Mouse (Mus musculus): ENCODE data around the gene Pramef17.
"Not testable (repeated sequence)": the region's sequence is repeated elsewhere in the genome, so short reads cannot be mapped to it uniquely, and the experiment has no call there.

Pramef17 gene

GRCm38 (mm10) chr4:143994269-143994668, at the start of gene Pramef17:
Gene Pramef17 (minus strand): TSS chr4:143994369.
- not testable (repeated sequence) for DNase-seq (ENCODE audit: extremely low read depth, insufficient read length, low spot score)

- not testable (repeated sequence) for DNase-seq (ENCODE audit: extremely low read depth, insufficient read length, low spot score)
Observed at GRCm38 (mm10) chr4:143988126-143988525, 6.0 kb downstream of the Pramef17 start.

- not testable (repeated sequence) for DNase-seq (ENCODE audit: extremely low read depth, insufficient read length, low spot score)
Observed at GRCm38 (mm10) chr4:143987475-143987941, 6.7 kb downstream of the Pramef17 start.

- DNase-seq (ENCODE audit: extremely low read depth, insufficient read length, low spot score): not testable (repeated sequence)
Observed at GRCm38 (mm10) chr4:143985733-143986132, 8.4 kb downstream of the Pramef17 start.

- DNase-seq (ENCODE audit: extremely low read depth, insufficient read length, low spot score): not testable (repeated sequence)
Observed at GRCm38 (mm10) chr4:143985165-143985564, 9.0 kb downstream of the Pramef17 start.

GRCm38 (mm10) chr4:143983446-143983845, 10.7 kb downstream of the Pramef17 start:
- not testable (repeated sequence) for DNase-seq (ENCODE audit: extremely low read depth, insufficient read length, low spot score)

- DNase-seq (ENCODE audit: extremely low read depth, insufficient read length, low spot score): not testable (repeated sequence)
Observed at GRCm38 (mm10) chr4:143966850-143967249, 27.3 kb downstream of the Pramef17 start, which contains the start of gene Gm13101. Gene Gm13101 (minus strand): TSS chr4:143966950.

GRCm38 (mm10) chr4:143950916-143951315, 43.3 kb downstream of the Pramef17 start, which contains the start of gene Pramef25:
Gene Pramef25 (minus strand): TSS chr4:143951016.
- DNase-seq (ENCODE audit: extremely low read depth, insufficient read length, low spot score): not testable (repeated sequence)

Data from 3134 (cell line).